Mouse (Mus musculus): ENCODE data around the gene D11Wsu47e. TPM values are rescaled to one million over a fixed set of nuclear protein-coding genes. Genes with fewer than 3 reads are reported as not detected.

D11Wsu47e gene
- polyA plus RNA-seq, 1 experiment from 2014 or later: 20.0 TPM

GRCm38 (mm10) chr11:113716132-113716531 is 31.9 kb downstream of the D11Wsu47e start:
- Histone ChIP-seq H3K9me3 (ENCODE audit: control insufficient read depth, low read length) (no peaks in the 10 kb centered on the region), H3K4me3 (ENCODE audit: control insufficient read depth in 1 of 2, insufficient read depth in 1 of 2, low read depth in 1 of 2, low read length in 2 of 2) (no peak overlapping the region), H3K27ac (replicated peaks in 1 of 2; ENCODE audit: control insufficient read depth in 1 of 2, insufficient read depth in 1 of 2, low read depth in 2 of 2, low read length in 2 of 2) (no peak overlapping the region), H3K9ac (ENCODE audit: low read length) (no peak overlapping the region), H3K4me2 (ENCODE audit: low read length) (no peak overlapping the region), H3K4me1 (ENCODE audit: control insufficient read depth in 2 of 2, insufficient read depth in 2 of 2, low read length in 2 of 2) (no peaks in the 10 kb centered on the region; a peak in 1 of 4 replicates), H3K27me3 (ENCODE audit: control insufficient read depth, insufficient read depth, low read length) (no peaks in the 10 kb centered on the region), H3K36me3 (ENCODE audit: control insufficient read depth, insufficient read depth, low read length) (no peaks in the 10 kb centered on the region)
- no peak for ATAC-seq (ENCODE audit: insufficient number of reproducible peaks, insufficient read depth, low FRiP score, low read depth)
- WGBS: 84% methylated on average over 2 of the region's 2 CpGs

- no peaks in the 10 kb centered on the region for H3K9me3 ChIP-seq (ENCODE audit: control insufficient read depth, low read length)
- no peak overlapping the region for H3K27ac ChIP-seq (replicated peaks in 1 of 2; ENCODE audit: control insufficient read depth in 1 of 2, insufficient read depth in 1 of 2, low read depth in 2 of 2, low read length in 2 of 2)
- no peak overlapping the region for H3K4me3 ChIP-seq (ENCODE audit: control insufficient read depth in 1 of 2, insufficient read depth in 1 of 2, low read depth in 1 of 2, low read length in 2 of 2)
- no peaks in the 10 kb centered on the region for H3K27me3 ChIP-seq (ENCODE audit: control insufficient read depth, insufficient read depth, low read length)
- no peak for ATAC-seq (ENCODE audit: insufficient number of reproducible peaks, insufficient read depth, low FRiP score, low read depth)
- no peak overlapping the region for H3K9ac ChIP-seq (ENCODE audit: low read length)
- H3K4me2 ChIP-seq (ENCODE audit: low read length): no peak overlapping the region
- H3K4me1 ChIP-seq (ENCODE audit: control insufficient read depth in 2 of 2, insufficient read depth in 2 of 2, low read length in 2 of 2): peaks cover 6% of the 10 kb centered on the region in 2 experiments
- 62% methylated on average over 16 of the region's 16 CpGs for WGBS
- H3K36me3 ChIP-seq (ENCODE audit: control insufficient read depth, insufficient read depth, low read length): no peaks in the 10 kb centered on the region
Measured at GRCm38 (mm10) chr11:113717767-113718424, 33.7 kb downstream of the D11Wsu47e start.

- no peaks in the 10 kb centered on the region for H3K9me3 ChIP-seq (ENCODE audit: control insufficient read depth, low read length)
- 52% methylated on average over 14 of the region's 14 CpGs for WGBS
- no peak overlapping the region for H3K27ac ChIP-seq (replicated peaks in 1 of 2; ENCODE audit: control insufficient read depth in 1 of 2, insufficient read depth in 1 of 2, low read depth in 2 of 2, low read length in 2 of 2)
- ATAC-seq (ENCODE audit: insufficient number of reproducible peaks, insufficient read depth, low FRiP score, low read depth): no peak
- no peak overlapping the region for H3K9ac ChIP-seq (ENCODE audit: low read length)
- H3K4me2 ChIP-seq (ENCODE audit: low read length): no peak overlapping the region
- H3K27me3 ChIP-seq (ENCODE audit: control insufficient read depth, insufficient read depth, low read length): no peaks in the 10 kb centered on the region
- no peak overlapping the region for H3K4me3 ChIP-seq (ENCODE audit: control insufficient read depth in 1 of 2, insufficient read depth in 1 of 2, low read depth in 1 of 2, low read length in 2 of 2)
- peaks cover 7 to 11% of the 10 kb centered on the region in 2 experiments for H3K4me1 ChIP-seq (ENCODE audit: control insufficient read depth in 2 of 2, insufficient read depth in 2 of 2, low read length in 2 of 2)
- H3K36me3 ChIP-seq (ENCODE audit: control insufficient read depth, insufficient read depth, low read length): peaks cover 17% of the 10 kb centered on the region
Measured at GRCm38 (mm10) chr11:113722405-113723090, 38.3 kb downstream of the D11Wsu47e start.

GRCm38 (mm10) chr11:113725235-113726048 is 41.2 kb downstream of the D11Wsu47e start:
- no peak for ATAC-seq (ENCODE audit: insufficient number of reproducible peaks, insufficient read depth, low FRiP score, low read depth)
- WGBS: 83% methylated on average over 4 of the region's 4 CpGs
- Histone ChIP-seq H3K9me3 (ENCODE audit: control insufficient read depth, low read length) (no peaks in the 10 kb centered on the region), H3K4me3 (ENCODE audit: control insufficient read depth in 1 of 2, insufficient read depth in 1 of 2, low read depth in 1 of 2, low read length in 2 of 2) (no peak overlapping the region), H3K27me3 (ENCODE audit: control insufficient read depth, insufficient read depth, low read length) (no peaks in the 10 kb centered on the region), H3K27ac (replicated peaks in 1 of 2; ENCODE audit: control insufficient read depth in 1 of 2, insufficient read depth in 1 of 2, low read depth in 2 of 2, low read length in 2 of 2) (no peak overlapping the region), H3K9ac (ENCODE audit: low read length) (no peak overlapping the region), H3K4me2 (ENCODE audit: low read length) (no peak overlapping the region), H3K4me1 (ENCODE audit: control insufficient read depth in 2 of 2, insufficient read depth in 2 of 2, low read length in 2 of 2) (peaks cover 7 to 11% of the 10 kb centered on the region in 2 experiments), H3K36me3 (ENCODE audit: control insufficient read depth, insufficient read depth, low read length) (peaks cover 36% of the 10 kb centered on the region)

GRCm38 (mm10) chr11:113726994-113727888 is 43.0 kb downstream of the D11Wsu47e start:
- Histone ChIP-seq H3K27ac (replicated peaks in 1 of 2; ENCODE audit: control insufficient read depth in 1 of 2, insufficient read depth in 1 of 2, low read depth in 2 of 2, low read length in 2 of 2) (no peak overlapping the region), H3K36me3 (ENCODE audit: control insufficient read depth, insufficient read depth, low read length) (peaks cover 36% of the 10 kb centered on the region), H3K4me2 (ENCODE audit: low read length) (no peak overlapping the region), H3K4me1 (ENCODE audit: control insufficient read depth in 2 of 2, insufficient read depth in 2 of 2, low read length in 2 of 2) (peaks cover 7 to 11% of the 10 kb centered on the region in 2 experiments), H3K9ac (ENCODE audit: low read length) (no peak overlapping the region), H3K4me3 (ENCODE audit: control insufficient read depth in 1 of 2, insufficient read depth in 1 of 2, low read depth in 1 of 2, low read length in 2 of 2) (no peak overlapping the region), H3K27me3 (ENCODE audit: control insufficient read depth, insufficient read depth, low read length) (no peaks in the 10 kb centered on the region), H3K9me3 (ENCODE audit: control insufficient read depth, low read length) (no peaks in the 10 kb centered on the region)
- ATAC-seq (ENCODE audit: insufficient number of reproducible peaks, insufficient read depth, low FRiP score, low read depth): no peak
- 89% methylated on average over 14 of the region's 14 CpGs for WGBS

GRCm38 (mm10) chr11:113727992-113728391 is 43.8 kb downstream of the D11Wsu47e start:
- H3K4me2 ChIP-seq (ENCODE audit: low read length): no peak overlapping the region
- no peak for ATAC-seq (ENCODE audit: insufficient number of reproducible peaks, insufficient read depth, low FRiP score, low read depth)
- H3K27ac ChIP-seq (replicated peaks in 1 of 2; ENCODE audit: control insufficient read depth in 1 of 2, insufficient read depth in 1 of 2, low read depth in 2 of 2, low read length in 2 of 2): no peak overlapping the region
- no peaks in the 10 kb centered on the region for H3K9me3 ChIP-seq (ENCODE audit: control insufficient read depth, low read length)
- no peaks in the 10 kb centered on the region for H3K27me3 ChIP-seq (ENCODE audit: control insufficient read depth, insufficient read depth, low read length)
- H3K36me3 ChIP-seq (ENCODE audit: control insufficient read depth, insufficient read depth, low read length): peaks cover 36% of the 10 kb centered on the region
- 78% methylated on average over 6 of the region's 6 CpGs for WGBS
- H3K4me3 ChIP-seq (ENCODE audit: control insufficient read depth in 1 of 2, insufficient read depth in 1 of 2, low read depth in 1 of 2, low read length in 2 of 2): no peak overlapping the region
- no peak overlapping the region for H3K9ac ChIP-seq (ENCODE audit: low read length)
- H3K4me1 ChIP-seq (ENCODE audit: control insufficient read depth in 2 of 2, insufficient read depth in 2 of 2, low read length in 2 of 2): peaks cover 2 to 5% of the 10 kb centered on the region in 2 experiments; a peak in 2 of 4 replicates

GRCm38 (mm10) chr11:113729239-113729638 is 45.0 kb downstream of the D11Wsu47e start:
- Histone ChIP-seq H3K4me2 (ENCODE audit: low read length) (no peak overlapping the region), H3K4me3 (ENCODE audit: control insufficient read depth in 1 of 2, insufficient read depth in 1 of 2, low read depth in 1 of 2, low read length in 2 of 2) (no peak overlapping the region), H3K27me3 (ENCODE audit: control insufficient read depth, insufficient read depth, low read length) (no peaks in the 10 kb centered on the region), H3K9me3 (ENCODE audit: control insufficient read depth, low read length) (no peaks in the 10 kb centered on the region), H3K9ac (ENCODE audit: low read length) (no peak overlapping the region), H3K4me1 (ENCODE audit: control insufficient read depth in 2 of 2, insufficient read depth in 2 of 2, low read length in 2 of 2) (peaks cover 14 to 17% of the 10 kb centered on the region in 2 experiments), H3K27ac (replicated peaks in 1 of 2; ENCODE audit: control insufficient read depth in 1 of 2, insufficient read depth in 1 of 2, low read depth in 2 of 2, low read length in 2 of 2) (no peak overlapping the region), H3K36me3 (ENCODE audit: control insufficient read depth, insufficient read depth, low read length) (peaks cover 36% of the 10 kb centered on the region)
- no peak for ATAC-seq (ENCODE audit: insufficient number of reproducible peaks, insufficient read depth, low FRiP score, low read depth)
- WGBS: 88% methylated on average over 21 of the region's 21 CpGs
